Mouse (Mus musculus): ENCODE data around the gene Mob4.

Gene Mob4

DNA sequence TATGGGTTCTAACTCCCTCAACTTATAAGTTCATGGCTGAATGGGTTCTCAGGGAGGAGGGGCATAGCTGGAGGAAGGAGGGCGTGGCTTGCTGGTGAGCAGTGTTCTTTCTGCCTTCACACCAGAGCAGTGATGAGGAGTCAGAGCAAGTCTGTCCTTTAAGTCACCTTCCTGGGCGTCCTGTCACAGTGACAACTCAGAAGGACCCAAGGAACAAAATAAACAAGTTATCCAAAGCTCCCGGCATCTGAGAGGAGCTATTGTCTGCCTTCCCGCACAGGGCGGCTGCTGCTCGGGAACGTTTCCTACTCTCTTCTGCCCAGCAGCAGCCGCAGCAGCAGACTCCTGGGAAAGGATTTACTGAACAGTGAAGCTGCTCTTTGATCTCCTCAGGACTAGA is 61.0 kb downstream of the Mob4 start:
- DNase-seq: no peak

DNA sequence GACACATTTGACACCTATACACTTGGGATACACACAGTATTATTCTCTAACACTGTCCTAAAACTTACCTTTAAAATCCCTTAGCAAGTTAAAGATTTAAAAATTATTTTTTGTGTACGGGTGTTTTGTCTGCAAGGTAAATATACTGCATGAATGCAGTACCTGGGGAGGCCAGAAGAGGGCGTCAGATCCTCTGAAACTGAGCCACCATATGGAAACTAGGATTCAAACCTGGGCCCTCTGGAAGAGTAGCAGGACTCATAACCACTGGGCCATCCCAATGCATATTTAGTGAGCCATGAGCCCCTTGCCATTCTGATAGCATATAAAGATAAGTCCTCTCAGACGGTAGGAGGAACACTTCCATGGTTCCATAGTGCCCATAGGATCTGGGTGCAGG is 61.8 kb downstream of the Mob4 start:
- peak in 1 of 2 experiments; percentile 39 for DNase-seq

DNA sequence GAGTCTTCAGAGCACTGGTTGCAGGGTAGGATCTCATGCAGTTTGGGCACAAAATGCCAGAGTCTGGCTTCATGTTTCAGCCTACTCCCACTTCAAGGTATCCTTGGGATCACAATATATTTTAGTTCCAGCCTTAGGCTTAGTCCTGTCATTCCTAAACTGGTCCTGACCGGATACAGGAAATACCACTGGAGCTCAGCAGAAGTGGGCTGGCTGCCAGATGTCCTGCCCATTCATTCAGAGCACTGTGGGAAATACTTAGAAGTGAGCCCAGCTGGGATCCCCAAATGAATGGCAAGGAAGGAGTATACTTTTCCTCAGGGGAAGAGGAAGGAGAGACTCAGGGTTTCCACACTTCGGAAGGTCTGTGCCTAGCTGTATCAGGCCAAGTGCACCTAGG is 62.3 kb downstream of the Mob4 start:
- DNase-seq: no peak

DNA sequence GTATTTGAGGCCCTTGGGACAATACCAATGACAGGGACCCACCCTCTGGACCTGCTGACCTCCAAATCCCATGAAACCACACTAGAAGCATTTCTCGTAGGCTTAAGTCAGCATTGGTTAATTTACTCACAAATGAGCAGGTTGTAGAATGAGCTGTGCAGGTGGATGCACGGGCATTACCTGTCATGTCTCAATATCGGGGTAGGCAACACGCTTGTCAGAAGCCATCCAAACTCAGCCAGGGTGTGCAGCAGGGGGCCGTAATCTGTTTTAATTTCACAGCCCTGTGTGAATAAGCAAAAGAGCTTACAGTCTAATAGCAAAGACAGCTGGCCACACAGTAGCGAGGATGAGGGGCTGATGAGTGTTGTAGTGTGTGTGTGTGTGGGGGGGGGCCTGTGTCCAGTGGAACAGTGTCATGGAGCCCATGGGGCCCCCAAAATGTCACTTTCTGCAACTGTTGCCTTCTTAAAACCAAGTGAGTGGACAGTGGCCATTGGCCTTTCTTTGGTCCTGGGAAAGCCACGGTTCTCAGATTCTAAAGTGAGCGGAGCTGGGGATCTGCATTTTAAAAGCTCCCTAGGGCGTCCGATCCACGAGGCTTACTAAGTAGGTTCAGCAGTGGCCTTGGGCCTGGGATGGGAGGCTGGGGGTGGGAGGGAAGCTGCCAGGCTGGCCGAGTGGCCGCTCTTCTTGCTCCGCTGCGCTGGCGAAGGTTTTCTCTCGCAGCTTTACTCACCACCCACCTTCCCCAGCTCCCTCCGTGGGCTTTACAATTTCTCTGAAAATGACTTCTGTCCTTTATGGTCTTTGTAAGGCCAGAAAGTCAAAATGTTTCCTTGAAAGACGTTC is 63.3 kb downstream of the Mob4 start:
- DNase-seq: no peak

DNA sequence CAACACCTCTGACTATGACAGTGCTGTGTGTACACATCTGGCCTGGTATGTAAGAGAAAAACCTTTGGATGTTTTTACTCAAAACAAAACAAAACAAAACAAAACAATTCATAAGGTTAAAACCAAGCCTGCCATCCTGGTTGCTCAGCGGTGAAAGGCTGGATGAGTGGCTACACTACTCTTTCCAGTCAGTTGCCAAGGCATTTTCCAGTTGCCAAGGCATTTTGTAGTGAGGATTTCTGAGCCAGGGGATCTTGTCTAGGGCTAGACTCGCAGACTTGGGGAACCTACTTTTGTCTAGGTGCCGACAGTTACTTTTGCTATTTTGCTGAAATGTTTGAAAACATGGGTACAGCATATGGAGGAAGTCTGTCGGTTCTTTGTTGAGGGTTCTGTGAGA is 64.0 kb downstream of the Mob4 start:
- no peak for DNase-seq

DNA sequence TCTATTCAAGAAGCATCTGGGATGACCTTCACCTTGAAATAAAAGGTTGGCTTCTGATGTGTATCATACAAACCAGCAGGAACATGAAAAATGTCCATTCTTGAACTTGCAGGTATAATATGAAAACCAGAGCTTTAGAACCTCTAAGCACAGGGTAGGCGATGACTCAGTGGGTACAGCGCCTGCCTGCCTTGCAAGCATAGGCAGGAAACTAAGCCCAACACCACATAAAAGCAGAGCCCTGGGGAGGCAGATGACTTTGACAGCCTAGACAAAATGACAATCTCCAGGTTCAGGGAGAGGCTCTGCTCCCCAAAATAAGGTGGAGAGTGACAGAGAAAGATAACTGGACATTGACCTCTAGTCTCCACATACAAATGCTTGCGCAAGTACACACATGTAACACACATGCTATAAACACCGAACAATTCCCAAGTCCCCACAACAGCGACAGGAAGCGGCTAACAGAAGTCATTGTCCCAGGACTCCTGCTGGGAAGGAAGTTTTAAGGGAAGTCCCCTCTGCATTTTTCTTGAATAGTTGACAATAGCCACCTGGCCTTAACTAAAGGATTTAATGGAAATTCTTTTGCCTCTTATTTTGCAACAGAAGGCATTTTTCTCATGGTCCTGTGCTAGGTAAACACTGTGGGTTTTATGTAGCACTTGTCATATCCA is 65.4 kb downstream of the Mob4 start:
- DNase-seq: no peak

DNA sequence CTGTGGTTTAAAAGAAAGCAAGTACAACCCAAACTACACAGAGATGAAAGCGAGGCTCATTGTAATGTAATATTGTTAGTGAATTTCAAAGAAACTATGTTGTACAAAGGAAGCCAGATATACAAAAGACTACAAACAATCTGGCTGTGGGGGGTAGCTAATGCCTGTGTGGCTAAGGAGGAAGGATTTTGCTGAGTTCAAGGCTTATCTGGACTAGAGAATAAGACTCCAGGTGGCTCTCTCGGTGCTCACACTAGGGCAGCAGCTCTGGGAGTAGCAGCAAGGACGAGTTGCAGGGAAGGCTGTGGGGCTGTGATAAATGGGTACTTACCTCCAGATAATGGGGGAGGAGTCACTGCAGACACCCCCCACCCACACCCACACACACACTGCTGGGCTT is 67.7 kb downstream of the Mob4 start:
- no peak for DNase-seq

DNA sequence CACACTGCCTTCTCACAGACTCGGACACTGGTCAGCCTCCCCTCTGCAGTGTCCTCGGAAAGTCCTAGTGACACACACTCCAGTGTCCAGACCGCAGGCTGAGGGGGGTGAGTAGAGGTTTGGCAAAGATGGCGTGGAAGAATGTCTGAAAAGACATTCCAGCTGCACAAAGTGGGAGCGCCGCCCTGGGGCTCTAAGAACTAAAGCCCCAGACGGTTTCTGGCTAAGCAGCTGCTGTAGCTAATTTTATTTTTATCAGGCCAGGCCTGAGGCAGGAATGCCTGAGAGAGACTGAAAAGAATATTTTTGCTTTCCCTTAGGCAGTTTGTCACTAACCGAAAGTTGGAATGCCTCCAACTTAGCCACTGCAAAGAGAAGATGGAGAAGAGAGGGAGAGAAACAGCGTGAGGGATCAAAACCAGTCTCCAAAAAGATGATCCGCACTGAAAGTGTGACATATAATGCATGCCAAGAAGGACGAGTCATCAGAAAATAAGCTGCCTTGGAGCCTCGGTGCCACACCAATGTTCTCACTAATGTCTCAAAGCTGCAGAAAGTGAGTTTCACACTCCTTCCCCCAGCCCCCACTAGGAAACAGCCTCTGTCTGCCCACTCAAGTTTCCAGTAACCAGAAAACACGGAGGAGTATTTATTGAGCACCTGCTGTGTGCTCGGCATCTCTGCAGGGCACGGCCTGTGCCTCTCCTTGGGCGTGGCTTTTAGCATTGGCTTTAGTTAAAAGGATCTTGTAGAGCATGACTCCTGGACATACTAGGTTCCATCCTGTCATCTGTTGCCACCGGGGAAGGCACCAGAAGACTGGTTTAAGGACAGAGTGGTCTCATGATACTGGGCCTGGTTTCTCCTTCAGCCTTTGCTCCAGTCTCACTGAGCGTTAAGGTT is 71.1 kb downstream of the Mob4 start:
- no peak for DNase-seq
